In genomic region chr7:34702718-34703351, GRCm38 (mm10) we compare ENCODE assay signal across 8 mouse cellular contexts. TPM values are rescaled to one million over a fixed set of nuclear protein-coding genes. Genes with fewer than 3 reads are reported as not detected.
DNase-seq lines count a peak whose midpoint lies in the region; ATAC-seq and TF ChIP-seq lines count a peak whose summit lies in the region.

No protein-coding gene starts in this region.

- in situ Hi-C loops in CH12.LX (cut with MboI; ENCODE audit: low pct_ligation_motif_present, low pct_unique_long_range_greater_than_20kb, low sequenced_read_pairs), result no loop called here

- no peaks in the 10 kb centered on the region for H3K9me3 ChIP-seq in intestine, embryonic 14.5 days (ENCODE audit: control insufficient read depth, low read length)
- H3K9me3 ChIP-seq in intestine, postnatal 0 days (ENCODE audit: control insufficient read depth), result no peaks in the 10 kb centered on the region
- peaks cover 15% of the 10 kb centered on the region for H3K9me3 ChIP-seq in CH12.LX (replicated peaks; ENCODE audit: low read length)

- dilution Hi-C loops in CH12.LX (cut with MboI; ENCODE audit: extremely low pct_ligation_motif_present, extremely low pct_unique_long_range_greater_than_20kb, low sequenced_read_pairs), result no loop called here

- no peaks in the 10 kb centered on the region for H3K27me3 ChIP-seq in intestine, embryonic 14.5 days (replicated peaks; ENCODE audit: control insufficient read depth, insufficient read depth, low read length)
- no peaks in the 10 kb centered on the region for H3K27me3 ChIP-seq in intestine, postnatal 0 days (replicated peaks; ENCODE audit: control insufficient read depth, insufficient read depth, low read length)
- peaks cover 45% of the 10 kb centered on the region for H3K27me3 ChIP-seq in CH12.LX (replicated peaks)

- no peaks in the 10 kb centered on the region for H3K79me2 ChIP-seq in CH12.LX (replicated peaks; ENCODE audit: control insufficient read depth, extremely low read depth, insufficient read depth, poor library complexity, severe bottlenecking)

- intact Hi-C loops in left cerebral cortex, postnatal 36 days (cut with DNase I), result no loop called here

- H3K4me3 ChIP-seq in intestine, embryonic 14.5 days (ENCODE audit: low read depth, low read length), result no peak overlapping the region
- H3K4me3 ChIP-seq in intestine, postnatal 0 days (ENCODE audit: low read depth, low read length), result no peak overlapping the region
- H3K4me3 ChIP-seq in CH12.LX (replicated peaks in 1 of 3; ENCODE audit: low read depth in 2 of 3, low read length in 2 of 3, poor library complexity in 1 of 3), result no peak overlapping the region

- TF ChIP-seq EP300 in CH12.LX (IDR thresholded peaks at IDR 0.05; ENCODE audit: low read length), result no peak

- no peak overlapping the region for H3K9ac ChIP-seq in intestine, embryonic 14.5 days (ENCODE audit: low read length)
- no peak overlapping the region for H3K9ac ChIP-seq in intestine, postnatal 0 days (ENCODE audit: low read depth, low read length)
- H3K9ac ChIP-seq in CH12.LX (ENCODE audit: insufficient read depth, low read depth), result no peak overlapping the region

- ATAC-seq in intestine, embryonic 14.5 days (replicated peaks; ENCODE audit: low FRiP score, low TSS enrichment, low read depth), result 0 out of 2 replicates have a peak, but pooled peaks have one; percentile 18
- ATAC-seq in intestine, postnatal 0 days, result no peak

- no peak overlapping the region for H3K27ac ChIP-seq in intestine, embryonic 14.5 days (ENCODE audit: low read depth)
- H3K27ac ChIP-seq in intestine, postnatal 0 days (ENCODE audit: low read depth, low read length), result no peak overlapping the region
- no peak overlapping the region for H3K27ac ChIP-seq in CH12.LX (ENCODE audit: insufficient read depth, low read depth)

- DNase-seq in intestine, embryonic 14.5 days (ENCODE audit: low spot score), result peak; percentile 90
- DNase-seq in CH12.LX (ENCODE audit: extremely low read depth), result peak; percentile 33
- peak; percentile 50 for DNase-seq in adrenal gland, postnatal 25 days
- DNase-seq in kidney, postnatal 4 days, result peak; percentile 89
- DNase-seq in cerebellum, postnatal 25 days, result no peak
- DNase-seq in left cerebral cortex, postnatal 36 days (ENCODE audit: low spot score in 2 of 2), result no peak
- no peak for DNase-seq in gastrocnemius, adult 18-20 months (ENCODE audit: low spot score)

- no peak for TF ChIP-seq POLR2A in CH12.LX (IDR thresholded peaks at IDR 0.05; ENCODE audit: low read depth, low read length)

- WGBS in intestine, embryonic 14.5 days, result 15% methylated on average over 11 of the region's 11 CpGs
- 10% methylated on average over 11 of the region's 11 CpGs for WGBS in intestine, postnatal 0 days

- TF ChIP-seq CTCF in intestine, postnatal 0 days (IDR thresholded peaks at IDR 0.05; ENCODE audit: low read depth), result no peak
- no peak for TF ChIP-seq CTCF in CH12.LX (conservative IDR thresholded peaks at IDR 0.05 in 1 of 2, IDR thresholded peaks at IDR 0.05 in 1 of 2; ENCODE audit: low read depth in 2 of 2, low read length in 2 of 2)

- H3K36me3 ChIP-seq in intestine, embryonic 14.5 days (ENCODE audit: control insufficient read depth, insufficient read depth, low read length), result no peaks in the 10 kb centered on the region
- H3K36me3 ChIP-seq in intestine, postnatal 0 days (ENCODE audit: control insufficient read depth, insufficient read depth), result no peaks in the 10 kb centered on the region
- H3K36me3 ChIP-seq in CH12.LX (replicated peaks in 1 of 2; ENCODE audit: control insufficient read depth in 1 of 2, insufficient read depth in 1 of 2, low read length in 1 of 2), result no peaks in the 10 kb centered on the region

- TF ChIP-seq RAD21 in CH12.LX (IDR thresholded peaks at IDR 0.05; ENCODE audit: low read depth, low read length), result no peak

- H3K4me1 ChIP-seq in intestine, embryonic 14.5 days (replicated peaks; ENCODE audit: control insufficient read depth, insufficient read depth, low read length), result 0 out of 2 replicates have a peak, but pooled peaks cover 2% of the 10 kb centered on the region
- H3K4me1 ChIP-seq in intestine, postnatal 0 days (replicated peaks; ENCODE audit: control insufficient read depth, insufficient read depth, low read length), result no peaks in the 10 kb centered on the region
- H3K4me1 ChIP-seq in CH12.LX (ENCODE audit: control insufficient read depth in 1 of 2, insufficient read depth in 2 of 2), result no peaks in the 10 kb centered on the region

- no peak overlapping the region for H3K4me2 ChIP-seq in intestine, embryonic 14.5 days (ENCODE audit: low read length)
- no peak overlapping the region for H3K4me2 ChIP-seq in intestine, postnatal 0 days (replicated peaks; ENCODE audit: low read depth)
- H3K4me2 ChIP-seq in CH12.LX (ENCODE audit: insufficient read depth, low read depth, poor library complexity, severe bottlenecking), result no peak overlapping the region

TF ChIP-seq in CH12.LX, 34 proteins besides CTCF, POLR2A, EP300 and RAD21:
- no peak for TF ChIP-seq CHD2 (IDR thresholded peaks at IDR 0.05; ENCODE audit: low read length)
- TF ChIP-seq ELF1 (IDR thresholded peaks at IDR 0.05; ENCODE audit: low read depth, low read length), result no peak
- no peak for TF ChIP-seq NRF1 (IDR thresholded peaks at IDR 0.05; ENCODE audit: low read depth, low read length)

RNA-seq across cellular contexts. Expression of gene Kctd15, which starts 46.3 kb away (rescaled TPM):
- polyA plus RNA-seq in intestine, embryonic 14.5 days (2014; fragmentation: Nextera tagmentation; extraction: Ambion mirVana), result 10.0 and 14.7 TPM in 2 replicates
- polyA plus RNA-seq in intestine, postnatal 0 days (2015; fragmentation: Nextera tagmentation; extraction: Ambion mirVana), result 6.7 and 6.9 TPM in 2 replicates
- total RNA-seq in CH12.LX (2012; rRNA removed) (16.4 and 21.6 TPM in 2 replicates), CH12.LX (2014; rRNA removed) (20.4 and 24.0 TPM in 2 replicates)
- 34.9 and 39.0 TPM in 2 replicates for polyA plus RNA-seq in CH12.LX (2012; ENCODE audit: insufficient read length, low read depth)
- 9.4 and 9.7 TPM in 2 replicates for total RNA-seq in adrenal gland, postnatal 25 days (2021)
- total RNA-seq in left cerebral cortex, postnatal 36 days (2021), result 10 to 100 TPM; 11.7 to 14.0 TPM
- total RNA-seq in gastrocnemius, adult 18-20 months (2021), result 10 to 100 TPM; 45.8 to 49.0 TPM

Comparison
In these comparisons a context has a peak if more than half of its experiments do, and no peak if none do; other contexts are left out.
1. DNase-seq: peak in intestine, embryonic 14.5 days (single experiment), CH12.LX (single experiment), adrenal gland, postnatal 25 days (single experiment) and kidney, postnatal 4 days (2 of 2); none in cerebellum, postnatal 25 days (0 of 2), left cerebral cortex, postnatal 36 days (0 of 2) and gastrocnemius, adult 18-20 months (single experiment).